Mouse (Mus musculus) left cerebral cortex, postnatal 4 days (tissue): Measurements from ENCODE around the gene Tlr2. TPM values are rescaled to one million over a fixed set of nuclear protein-coding genes. Genes with fewer than 3 reads are reported as not detected.
"Not testable (repeated sequence)": the region's sequence is repeated elsewhere in the genome, so short reads cannot be mapped to it uniquely, and the experiment has no call there.

Experiments
- DNase-seq: peaks from one replicate; pipeline ENCODE4 v3.0.0-alpha.2; 2022
- intact Hi-C: fragments of 180-260 bp; cut with DNase I; formaldehyde crosslinking; loops from one replicate; pipeline ENCODE4 v1.15.1; 2025
- total RNA-seq, 2 experiments: library from RNA; stranded (reverse); gene quantifications; 2 replicates each; pipeline ENCODE4 v1.2.3; 2021

Tlr2 gene
- under 1 TPM; 0.44 to 0.60 TPM for total RNA-seq

DNA sequence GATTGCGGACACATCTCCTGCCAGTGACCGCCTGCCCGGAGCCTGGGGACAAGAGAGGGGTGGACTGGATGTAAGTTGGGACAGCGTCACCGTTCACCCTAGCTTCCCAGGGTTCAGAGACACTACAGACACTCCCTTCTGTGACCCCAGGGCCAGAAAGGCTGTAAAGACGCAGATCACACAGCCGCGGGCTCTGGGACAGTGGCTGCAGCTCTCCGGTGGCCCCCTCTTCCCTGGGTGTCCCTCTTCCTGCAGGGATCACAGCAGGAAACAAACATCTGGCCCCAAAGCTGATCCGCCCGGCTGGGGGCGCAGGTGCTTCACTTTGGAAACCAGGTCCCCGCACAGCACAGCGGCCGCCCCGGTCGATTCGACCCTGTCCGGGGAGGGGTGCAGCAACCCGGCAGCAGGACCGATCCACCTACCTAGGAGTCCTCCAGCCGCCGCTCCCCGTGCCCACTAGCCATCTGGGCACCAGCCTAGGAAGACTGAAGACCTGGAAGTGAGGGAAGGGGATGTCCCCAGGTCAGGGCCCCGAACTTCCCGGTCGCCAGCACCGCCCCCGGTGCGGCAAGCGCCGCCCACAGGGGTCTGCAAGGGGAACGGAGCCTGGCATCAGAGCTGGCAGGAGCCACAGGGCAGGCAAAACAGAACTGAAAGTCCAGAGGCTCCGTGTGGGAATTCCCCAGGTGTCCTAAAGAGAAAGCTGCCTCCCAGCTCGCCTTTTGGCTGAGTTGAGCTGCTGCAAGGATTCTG lies at the start of gene Tlr2:
Gene Tlr2, minus strand, starts transcription at position 673 of the 756 bp plus-strand sequence.
- DNase-seq: peak; percentile 30
- intact Hi-C loops: no loop called here

GRCm38 (mm10) chr3:83885163-83885562 lies 43.6 kb upstream of the Tlr2 start:
- intact Hi-C loops: no loop called here
- DNase-seq: no peak

GRCm38 (mm10) chr3:83879261-83880050 lies 37.9 kb upstream of the Tlr2 start:
- intact Hi-C loops, DNase-seq: not testable (repeated sequence)

DNA sequence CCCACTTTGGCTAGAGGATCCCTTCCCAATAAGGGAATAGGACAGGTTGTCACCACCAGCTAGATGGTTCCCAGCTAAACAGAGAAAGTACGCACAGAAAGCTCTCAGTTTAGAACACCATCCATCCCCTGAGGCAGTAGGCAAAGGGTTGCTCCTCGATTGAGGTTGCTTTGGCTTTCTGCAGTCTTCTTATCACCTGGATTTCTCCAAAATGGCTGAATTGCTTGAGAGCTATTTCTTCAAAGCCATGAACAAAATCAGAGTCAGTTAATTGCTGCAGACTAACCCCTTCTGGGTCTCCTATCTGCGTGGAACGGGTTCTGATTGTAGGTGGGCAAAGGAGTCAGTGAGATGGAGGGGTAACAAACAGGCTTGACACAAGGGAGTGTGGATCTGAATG lies 37.2 kb upstream of the Tlr2 start:
- no peak for DNase-seq
- intact Hi-C loops: no loop called here

GRCm38 (mm10) chr3:83876299-83876698 lies 34.7 kb upstream of the Tlr2 start:
- intact Hi-C loops: no loop called here
- DNase-seq: no peak

DNA sequence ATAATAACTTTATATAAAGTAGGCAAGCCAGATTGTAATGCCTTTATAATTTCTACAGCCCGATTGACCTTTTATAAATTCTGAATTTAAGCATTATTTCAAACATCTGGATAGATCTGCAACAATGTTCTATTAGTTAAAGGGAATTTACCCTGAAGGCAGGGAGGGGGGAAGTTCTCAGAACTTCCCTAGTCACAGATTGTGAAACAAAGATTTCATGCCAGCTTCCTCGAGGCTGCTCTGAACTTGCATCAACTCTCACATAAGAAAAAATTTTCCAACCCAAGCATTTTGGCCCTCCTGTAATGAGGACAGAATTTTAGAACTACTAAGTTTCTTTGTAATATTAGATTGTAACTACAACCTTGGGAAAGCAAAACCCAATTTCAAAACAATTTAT lies 33.5 kb upstream of the Tlr2 start:
- DNase-seq, intact Hi-C loops: not testable (repeated sequence)

DNA sequence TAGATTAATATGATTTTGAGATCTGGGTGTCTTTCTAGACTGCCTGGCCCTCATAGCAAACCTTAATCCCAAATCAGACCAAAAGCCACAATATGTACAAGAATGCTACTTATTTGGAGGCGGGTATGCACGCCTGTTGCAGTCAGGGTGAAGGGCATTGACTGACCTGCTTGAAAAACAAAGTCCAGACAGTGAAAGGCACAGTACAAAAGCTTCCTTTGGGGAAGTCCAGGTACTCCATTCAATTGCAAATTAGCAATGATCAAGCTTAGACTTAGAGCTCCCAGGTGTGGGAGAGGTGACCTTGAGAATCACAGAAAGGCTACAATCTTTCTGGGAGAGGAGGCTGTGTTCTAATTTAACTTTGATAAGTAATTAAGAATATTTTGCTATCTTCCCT lies 31.3 kb upstream of the Tlr2 start:
- DNase-seq, intact Hi-C loops: not testable (repeated sequence)

DNA sequence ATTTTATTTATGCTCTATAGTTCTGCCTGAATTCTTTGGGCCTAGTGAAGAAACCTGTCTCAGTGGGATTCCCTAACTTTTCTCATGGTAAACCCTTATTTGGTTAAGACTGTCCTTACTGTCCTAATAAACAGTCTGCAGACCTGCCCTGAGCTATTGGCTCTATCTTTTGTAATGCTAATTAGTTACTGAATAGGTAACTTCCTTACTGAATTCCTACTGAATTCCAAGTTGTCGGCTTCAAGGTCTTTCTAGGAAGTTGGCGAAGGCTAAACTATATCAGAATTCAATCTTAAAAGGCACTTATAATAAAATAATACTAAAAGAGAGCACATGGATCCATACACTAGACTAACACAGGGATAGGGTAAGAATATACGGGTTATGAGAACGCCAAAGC lies 30.4 kb upstream of the Tlr2 start:
- DNase-seq, intact Hi-C loops: not testable (repeated sequence)

- intact Hi-C loops, DNase-seq: not testable (repeated sequence)
Measured at GRCm38 (mm10) chr3:83871559-83871958, 30.0 kb upstream of the Tlr2 start.

DNA sequence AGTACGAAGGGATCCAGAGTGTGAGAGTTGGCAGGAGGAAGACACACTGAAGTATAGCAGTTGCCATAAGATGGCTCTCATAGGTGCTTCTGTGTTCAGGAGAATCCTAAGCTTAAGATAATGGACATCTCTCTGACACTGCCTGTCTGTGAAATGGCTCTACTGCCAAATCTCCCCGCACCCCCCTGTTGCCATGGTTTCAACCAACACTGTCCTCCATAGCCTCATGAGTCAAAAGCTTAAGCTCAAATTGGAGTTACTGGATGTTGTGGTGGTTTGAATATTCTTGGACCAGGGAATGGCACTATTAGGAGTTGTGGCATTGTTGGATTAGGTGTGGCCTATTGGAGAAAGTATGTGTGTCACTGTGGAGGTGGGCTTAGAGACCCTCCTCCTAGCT lies 28.2 kb upstream of the Tlr2 start:
- no peak for DNase-seq
- intact Hi-C loops: no loop called here

- intact Hi-C loops, DNase-seq: not testable (repeated sequence)
Measured at GRCm38 (mm10) chr3:83867026-83867425, 25.5 kb upstream of the Tlr2 start.

- intact Hi-C loops: no loop called here
- DNase-seq: no peak
Measured at GRCm38 (mm10) chr3:83865216-83865615, 23.6 kb upstream of the Tlr2 start.

DNA sequence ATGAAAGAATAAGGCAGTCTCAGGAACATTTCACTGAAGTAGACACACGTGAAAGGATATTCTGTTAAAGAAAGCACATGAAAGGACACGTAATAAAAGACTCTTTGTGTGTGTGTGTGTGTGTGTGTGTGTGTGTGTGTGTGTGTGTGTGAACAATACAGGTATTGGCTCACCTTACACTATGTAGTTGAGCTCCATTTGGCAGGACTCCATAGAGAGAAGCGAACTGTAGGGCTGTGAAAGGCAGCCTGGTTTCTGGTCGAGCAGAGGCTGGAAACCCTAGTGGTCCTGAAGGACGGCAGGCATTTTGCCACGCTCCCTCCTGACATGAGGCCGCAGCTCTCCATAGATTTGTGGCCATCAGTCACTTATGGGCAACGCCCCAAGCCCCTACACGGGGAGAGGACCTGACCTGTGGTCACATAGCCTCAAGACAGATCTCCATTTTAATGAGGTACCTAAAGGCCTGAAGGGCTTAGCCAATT lies 22.5 kb upstream of the Tlr2 start:
- DNase-seq: no peak
- intact Hi-C loops: no loop called here

DNA sequence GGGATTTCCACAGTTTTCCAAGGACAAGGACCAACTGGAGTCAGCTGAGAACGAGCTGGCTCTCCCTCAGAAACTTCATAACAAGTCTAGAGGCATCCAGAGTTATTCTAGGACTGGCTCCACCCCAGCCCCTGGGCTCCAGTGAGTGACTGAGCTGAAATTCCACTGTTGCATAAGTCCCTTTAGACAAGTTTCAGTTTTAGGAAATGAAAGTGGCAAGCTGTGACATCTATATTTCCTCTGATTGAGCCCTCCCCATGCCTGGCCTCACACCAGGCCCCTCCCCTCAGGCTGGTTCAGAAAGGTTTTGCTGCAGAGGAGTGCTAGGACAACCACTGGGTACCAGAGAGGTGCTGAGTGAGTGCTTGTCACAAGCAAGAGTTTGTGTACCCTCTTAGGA lies 21.4 kb upstream of the Tlr2 start:
- intact Hi-C loops: no loop called here
- DNase-seq: no peak

- intact Hi-C loops: no loop called here
- no peak for DNase-seq
Measured at GRCm38 (mm10) chr3:83859595-83859994, 18.0 kb upstream of the Tlr2 start.

GRCm38 (mm10) chr3:83859071-83859470 lies 17.5 kb upstream of the Tlr2 start:
- no peak for DNase-seq
- intact Hi-C loops: no loop called here

DNA sequence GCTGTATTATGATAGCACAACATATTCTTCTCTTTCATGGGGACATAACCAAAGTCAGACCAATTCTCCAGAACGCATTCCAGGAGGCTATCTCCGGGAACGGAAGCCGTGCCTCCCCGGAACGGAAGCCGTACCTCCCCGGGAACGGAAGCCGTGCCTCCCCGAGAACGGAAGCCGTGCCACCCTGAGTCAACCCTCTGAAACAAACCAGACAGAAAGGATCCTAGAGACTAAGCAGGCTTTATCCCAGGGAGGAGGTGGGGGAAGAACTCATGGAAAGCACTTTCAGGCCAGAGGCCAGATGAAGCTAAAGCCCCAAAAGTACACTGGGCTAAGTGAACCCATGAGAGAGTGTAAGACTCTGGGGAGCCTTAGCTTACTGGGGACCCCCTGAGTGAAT lies 16.1 kb upstream of the Tlr2 start:
- no peak for DNase-seq
- intact Hi-C loops: no loop called here

DNA sequence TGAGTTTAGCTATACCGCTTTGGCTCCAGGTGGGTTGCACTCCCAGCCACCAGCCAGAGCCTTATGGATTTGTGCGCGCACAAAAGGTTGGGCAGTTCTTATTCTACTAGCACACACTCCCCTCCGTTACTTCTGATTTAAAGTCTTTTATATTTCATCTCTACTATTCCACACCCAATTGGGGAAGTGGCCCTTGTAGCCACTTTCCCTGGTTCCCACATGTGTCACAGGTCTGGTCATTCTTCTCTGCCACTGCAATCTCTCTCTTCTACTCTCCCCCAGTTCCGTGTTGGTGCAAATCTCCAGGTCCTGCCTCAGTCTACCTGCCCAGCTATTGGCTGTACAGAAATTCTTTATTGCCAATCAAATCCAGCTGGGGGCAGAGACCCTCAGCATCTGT lies 14.1 kb upstream of the Tlr2 start:
- no peak for DNase-seq
- intact Hi-C loops: no loop called here

DNA sequence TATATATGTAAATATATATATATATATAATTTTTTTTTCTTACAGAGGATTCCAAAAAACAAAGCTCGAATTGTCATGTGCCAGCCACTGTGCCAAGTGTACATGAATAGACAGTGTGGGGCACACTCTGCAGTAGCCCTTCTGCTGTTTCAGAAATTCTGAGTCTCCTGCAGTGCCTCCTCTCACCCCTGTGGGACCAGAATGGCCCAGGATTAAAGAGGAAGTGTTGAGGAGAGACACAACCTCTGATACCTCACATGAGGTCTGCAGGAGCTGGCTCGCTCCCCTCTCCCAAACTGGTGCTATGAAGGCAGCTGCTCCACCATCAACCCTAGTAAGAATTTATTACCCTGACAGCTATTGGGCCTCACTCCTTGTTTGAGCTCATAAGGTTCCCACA lies 7.8 kb upstream of the Tlr2 start:
- intact Hi-C loops: no loop called here
- no peak for DNase-seq

- intact Hi-C loops: no loop called here
Measured at GRCm38 (mm10) chr3:83844766-83845520, 3.4 kb upstream of the Tlr2 start.

GRCm38 (mm10) chr3:83839477-83839876 lies 2.1 kb downstream of the Tlr2 start:
- intact Hi-C loops: no loop called here
- DNase-seq: no peak

More at GRCm38 (mm10) chr3:83844766-83845520, 3.4 kb upstream of the Tlr2 start:
- no peak for DNase-seq
